ENCODE assay signal across 12 mouse cellular contexts in the genomic region with DNA sequence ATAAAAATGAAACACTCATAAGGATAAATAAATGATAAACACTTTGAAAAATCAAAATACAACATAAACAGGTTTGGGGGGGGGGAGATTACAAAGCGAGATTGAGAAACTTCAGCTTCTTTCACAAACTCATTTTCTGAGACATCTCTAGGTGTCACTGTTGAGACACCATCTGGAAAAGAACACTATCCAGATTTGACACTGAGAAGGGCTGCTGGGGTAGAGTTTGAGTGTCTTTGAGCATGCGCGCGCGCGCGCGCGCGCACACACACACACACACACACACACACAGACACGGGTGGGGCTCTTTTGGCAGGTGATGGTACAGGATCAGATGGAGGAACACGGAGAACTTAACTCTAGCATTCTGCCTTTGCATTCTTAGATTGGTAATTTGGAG.
DNase-seq lines count a peak whose midpoint lies in the region.
"Had no signal": no experiment of that assay in that cellular context is flagged by ENCODE, and none has a peak within 500 bp of the region (broad histone marks: within the 10 kb centered on the region; RNA-seq: fewer than 3 reads in every experiment).

No protein-coding gene starts in this region.

- DNase-seq in cerebellum, postnatal 25 days: peak; percentile 15 to 38
- DNase-seq in cerebellum, adult 8-10 months: no peak
- DNase-seq in layer of hippocampus, postnatal 14 days (ENCODE audit: low spot score in 2 of 2): peak; percentile 2 to 5
- DNase-seq in layer of hippocampus, postnatal 10 days (ENCODE audit: low spot score in 2 of 2): no peak
- peak; percentile 17 for DNase-seq in embryo, embryonic 10.5 days (ENCODE audit: low spot score)
- DNase-seq in right cerebral cortex, postnatal 10 days (ENCODE audit: low spot score in 2 of 2): peak; percentile 26 to 34
- DNase-seq in ovary, postnatal 36 days (ENCODE audit: low spot score): no peak
- no peak for DNase-seq in kidney, postnatal 10 days
- DNase-seq: B cell, adult 2 months; heart, postnatal 36 days; kidney, postnatal 25 days; liver, embryonic 13.5 days had no signal

Comparison
In these comparisons a context has a peak if more than half of its experiments do, and no peak if none do; other contexts are left out.
1. DNase-seq: peak in cerebellum, postnatal 25 days (2 of 2), layer of hippocampus, postnatal 14 days (2 of 2), embryo, embryonic 10.5 days (single experiment) and right cerebral cortex, postnatal 10 days (2 of 2); none in cerebellum, adult 8-10 months (single experiment), layer of hippocampus, postnatal 10 days (0 of 2), ovary, postnatal 36 days (single experiment) and kidney, postnatal 10 days (single experiment).